In the genomic region with DNA sequence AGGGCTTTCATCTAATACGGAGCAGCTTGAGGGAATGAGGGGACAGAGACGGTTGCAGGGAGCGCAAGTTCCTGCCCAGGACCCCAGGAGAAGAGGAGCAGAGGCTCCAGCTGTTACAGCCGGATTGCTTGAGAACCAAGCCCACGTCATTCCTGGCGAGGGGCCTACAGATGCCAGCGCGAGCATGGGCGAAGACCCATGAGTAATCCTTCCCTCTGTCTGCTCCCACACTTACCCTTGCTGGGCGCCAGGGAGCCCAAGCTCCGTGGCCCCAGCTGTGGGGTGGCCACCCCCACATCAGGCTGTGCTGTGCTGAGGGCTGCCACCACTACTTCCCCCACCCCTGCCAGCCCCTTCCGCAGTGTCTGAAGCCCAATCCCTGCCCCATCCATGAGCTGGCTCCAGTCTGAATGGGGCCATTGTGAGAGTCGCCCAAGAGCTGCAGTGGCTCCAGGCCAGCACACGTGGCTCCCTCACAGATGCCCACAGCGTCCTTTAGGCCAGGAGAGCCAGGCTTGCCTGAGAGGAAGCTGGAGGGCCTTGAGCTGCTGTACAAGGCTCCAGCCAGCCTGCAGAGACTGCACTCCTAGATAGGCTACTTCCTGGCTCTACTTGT, we compare ENCODE assay signal across 8 mouse cellular contexts. TPM values are rescaled to one million over a fixed set of nuclear protein-coding genes. Genes with fewer than 3 reads are reported as not detected.
DNase-seq lines count a peak whose midpoint lies in the region; ATAC-seq and TF ChIP-seq lines count a peak whose summit lies in the region.

No protein-coding gene starts in this region.

- TF ChIP-seq EP300 in heart, adult 2 months (IDR thresholded peaks at IDR 0.05; ENCODE audit: insufficient read depth, low read depth, low read length) = no peak
- TF ChIP-seq EP300 in lung, postnatal 0 days (IDR thresholded peaks at IDR 0.05) = no peak

- no peaks in the 10 kb centered on the region for H3K9me3 ChIP-seq in lung, postnatal 0 days (ENCODE audit: low read length)

- no peaks in the 10 kb centered on the region for H3K36me3 ChIP-seq in heart, adult 2 months (ENCODE audit: control insufficient read depth, insufficient read depth, low read length)
- no peaks in the 10 kb centered on the region for H3K36me3 ChIP-seq in lung, postnatal 0 days (ENCODE audit: insufficient read depth, low read length)

- no peak overlapping the region for H3K4me3 ChIP-seq in heart, adult 2 months
- H3K4me3 ChIP-seq in lung, postnatal 0 days (ENCODE audit: low read depth, low read length) = no peak overlapping the region

- peak; percentile 76 for ATAC-seq in lung, postnatal 0 days

- intact Hi-C loops in heart, adult 2 months (cut with DNase I) = no loop called here

- DNase-seq in heart, adult 2 months = peak; percentile 50 to 62
- DNase-seq in heart, adult 8-10 months (ENCODE audit: low spot score) = no peak
- peak; percentile 65 for DNase-seq in cerebellum, adult 9-11 months
- peak; percentile 42 for DNase-seq in gastrocnemius, postnatal 25 days
- DNase-seq in layer of hippocampus, postnatal 10 days (ENCODE audit: low spot score in 2 of 2) = peak; percentile 69 to 76
- peak; percentile 82 for DNase-seq in lung, postnatal 0 days (ENCODE audit: low spot score)
- no peak for DNase-seq in embryo, embryonic 10.5 days (ENCODE audit: low spot score)
- no peak for DNase-seq in thymus, postnatal 4 days

- TF ChIP-seq CTCF in heart, adult 2 months (IDR thresholded peaks at IDR 0.05) = no peak
- no peak for TF ChIP-seq CTCF in lung, postnatal 0 days (IDR thresholded peaks at IDR 0.05)

- no peaks in the 10 kb centered on the region for H3K79me2 ChIP-seq in heart, adult 2 months (replicated peaks; ENCODE audit: control insufficient read depth, insufficient read depth, low read length)

- H3K9ac ChIP-seq in heart, adult 2 months (ENCODE audit: low read depth, low read length) = 0 out of 2 replicates have a peak overlapping the region, but pooled peaks have one; percentile 2
- no peak overlapping the region for H3K9ac ChIP-seq in lung, postnatal 0 days (replicated peaks; ENCODE audit: low read depth)

- 61% methylated on average over 15 of the region's 15 CpGs for WGBS in heart, adult 2 months
- 41% methylated on average over 15 of the region's 15 CpGs for WGBS in lung, postnatal 0 days

- H3K4me1 ChIP-seq in heart, adult 2 months (ENCODE audit: control insufficient read depth, insufficient read depth, low read length) = no peaks in the 10 kb centered on the region; the same call in 1 of the 2 replicates
- H3K4me1 ChIP-seq in lung, postnatal 0 days (ENCODE audit: insufficient read depth, low read depth, low read length) = peaks cover 17% of the 10 kb centered on the region

- no peaks in the 10 kb centered on the region for H3K27me3 ChIP-seq in heart, adult 2 months (ENCODE audit: control insufficient read depth, insufficient read depth, low read length)
- H3K27me3 ChIP-seq in lung, postnatal 0 days (replicated peaks; ENCODE audit: insufficient read depth, low read length) = no peaks in the 10 kb centered on the region

- peak overlapping the region; percentile 26 for H3K27ac ChIP-seq in heart, adult 2 months
- H3K27ac ChIP-seq in lung, postnatal 0 days (ENCODE audit: low read length) = peak overlapping the region; percentile 83

- TF ChIP-seq POLR2A in heart, adult 2 months (IDR thresholded peaks at IDR 0.05; ENCODE audit: insufficient read depth, low read depth, low read length) = no peak

- no peak overlapping the region for H3K4me2 ChIP-seq in lung, postnatal 0 days (replicated peaks; ENCODE audit: low read depth, low read length)

RNA-seq across cellular contexts. Expression of gene Clic4, which starts 25.4 kb away (rescaled TPM):
- 100 to 1,000 TPM; 248 to 249 TPM for total RNA-seq in heart, adult 2 months (2021)
- 148 and 227 TPM in 2 replicates for polyA plus RNA-seq in heart, adult 2 months (2012; rRNA removed)
- 100 to 1,000 TPM; 236 to 258 (median 249) TPM for total RNA-seq in heart, adult 8-10 months (2022)
- total RNA-seq in gastrocnemius, postnatal 25 days (2021) = 10 to 100 TPM; 28.6 to 38.0 TPM
- 10 to 100 TPM; 31.0 to 31.6 TPM for total RNA-seq in layer of hippocampus, postnatal 10 days (2021)
- 205 and 211 TPM in 2 replicates for polyA plus RNA-seq in lung, postnatal 0 days (2015; fragmentation: Nextera tagmentation; extraction: Ambion mirVana)

RNA-seq across cellular contexts. Expression of gene Srrm1, which starts 55.1 kb away (rescaled TPM):
- total RNA-seq in heart, adult 2 months (2021) = 10 to 100 TPM; 53.8 to 58.2 TPM
- 25.0 and 35.0 TPM in 2 replicates for polyA plus RNA-seq in heart, adult 2 months (2012; rRNA removed)
- total RNA-seq in heart, adult 8-10 months (2022) = 10 to 100 TPM; 47.4 to 70.9 (median 55.8) TPM
- total RNA-seq in gastrocnemius, postnatal 25 days (2021) = 10 to 100 TPM; 52.9 to 58.1 TPM
- total RNA-seq in layer of hippocampus, postnatal 10 days (2021) = 100 to 1,000 TPM; 131 to 153 TPM
- 108 and 116 TPM in 2 replicates for polyA plus RNA-seq in lung, postnatal 0 days (2015; fragmentation: Nextera tagmentation; extraction: Ambion mirVana)

Comparison
In these comparisons a context has a peak if more than half of its experiments do, and no peak if none do; other contexts are left out.
1. DNase-seq: peak in heart, adult 2 months (2 of 2), cerebellum, adult 9-11 months (single experiment), gastrocnemius, postnatal 25 days (single experiment), layer of hippocampus, postnatal 10 days (2 of 2) and lung, postnatal 0 days (single experiment); none in heart, adult 8-10 months (single experiment), embryo, embryonic 10.5 days (single experiment) and thymus, postnatal 4 days (single experiment).
2. RNA of gene Clic4, which starts 25.4 kb away (total RNA-seq): 236 to 258 TPM in heart, adult 8-10 months and 248 to 249 TPM in heart, adult 2 months; 28.6 to 38.0 TPM in gastrocnemius, postnatal 25 days and 31.0 to 31.6 TPM in layer of hippocampus, postnatal 10 days; every median in the first group is over 4 times any median in the second.